Mouse (Mus musculus): ENCODE results near the gene Mtrr. TPM values are rescaled to one million over a fixed set of nuclear protein-coding genes. Genes with fewer than 3 reads are reported as not detected.

Gene Mtrr
- polyA plus RNA-seq, 1 experiment from 2014 or later, result 8.8 TPM

- TF ChIP-seq CTCF (IDR thresholded peaks at IDR 0.05; ENCODE audit: low read depth), result no peak
- TF ChIP-seq EP300 (optimal IDR thresholded peaks at IDR 0.05), result no peak
- 70% methylated on average over 6 of the region's 6 CpGs for WGBS
These were observed 21.1 kb upstream of the Mtrr start for GRCm38 (mm10) chr13:68603085-68603484.

GRCm38 (mm10) chr13:68601184-68601583 lies 19.2 kb upstream of the Mtrr start:
- no peak for DNase-seq (ENCODE audit: low spot score)

More at GRCm38 (mm10) chr13:68603085-68603484, 21.1 kb upstream of the Mtrr start:
- Histone ChIP-seq H3K9ac (ENCODE audit: low read length) (no peak overlapping the region), H3K9me3 (ENCODE audit: control insufficient read depth, low read length) (no peaks in the 10 kb centered on the region), H3K4me1 (replicated peaks; ENCODE audit: control insufficient read depth, insufficient read depth) (0 out of 2 replicates have a peak, but pooled peaks cover under 1% of the 10 kb centered on the region), H3K36me3 (ENCODE audit: control insufficient read depth, insufficient read depth, low read length) (no peaks in the 10 kb centered on the region), H3K27me3 (ENCODE audit: control insufficient read depth, insufficient read depth, low read length) (no peaks in the 10 kb centered on the region), H3K4me2 (replicated peaks; ENCODE audit: low read depth) (no peak overlapping the region), H3K27ac (replicated peaks) (no peak overlapping the region), H3K4me3 (ENCODE audit: low read depth, low read length) (no peak overlapping the region)
- ATAC-seq (ENCODE audit: low FRiP score, low TSS enrichment) (no peak), DNase-seq (ENCODE audit: low spot score) (no peak)

DNA sequence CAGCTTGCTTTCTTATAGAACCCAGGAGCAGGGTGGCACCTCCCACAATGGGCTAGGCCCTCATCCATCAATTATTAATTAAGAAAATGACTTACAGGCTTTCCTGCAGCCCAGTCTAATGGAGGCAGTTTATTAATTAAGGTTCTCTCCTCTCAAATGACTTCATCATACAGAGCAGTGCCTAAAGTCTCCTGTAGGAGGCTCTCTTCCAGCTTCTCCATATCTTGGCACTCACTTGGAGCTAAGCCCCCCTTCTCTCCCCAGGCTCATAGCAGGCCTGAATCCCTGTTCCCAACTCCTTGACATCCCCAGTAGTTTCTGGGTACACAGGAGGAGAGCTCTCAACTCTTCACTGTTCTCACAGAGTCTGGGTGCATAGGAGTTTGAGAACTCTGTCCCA lies 17.0 kb upstream of the Mtrr start:
- Histone ChIP-seq H3K9me3 (ENCODE audit: control insufficient read depth, low read length) (no peaks in the 10 kb centered on the region), H3K9ac (ENCODE audit: low read length) (no peak overlapping the region), H3K27me3 (ENCODE audit: control insufficient read depth, insufficient read depth, low read length) (no peaks in the 10 kb centered on the region), H3K4me2 (replicated peaks; ENCODE audit: low read depth) (no peak overlapping the region), H3K4me3 (ENCODE audit: low read depth, low read length) (no peak overlapping the region), H3K36me3 (ENCODE audit: control insufficient read depth, insufficient read depth, low read length) (no peaks in the 10 kb centered on the region), H3K27ac (replicated peaks) (no peak overlapping the region), H3K4me1 (replicated peaks; ENCODE audit: control insufficient read depth, insufficient read depth) (no peaks in the 10 kb centered on the region)
- DNase-seq (ENCODE audit: low spot score) (no peak), ATAC-seq (ENCODE audit: low FRiP score, low TSS enrichment) (no peak)
- peak; percentile 37 for TF ChIP-seq CTCF (IDR thresholded peaks at IDR 0.05; ENCODE audit: low read depth)
- TF ChIP-seq EP300 (optimal IDR thresholded peaks at IDR 0.05), result no peak

More at GRCm38 (mm10) chr13:68601184-68601583, 19.2 kb upstream of the Mtrr start:
- Histone ChIP-seq H3K4me2 (replicated peaks; ENCODE audit: low read depth) (no peak overlapping the region), H3K27me3 (ENCODE audit: control insufficient read depth, insufficient read depth, low read length) (no peaks in the 10 kb centered on the region), H3K27ac (replicated peaks) (no peak overlapping the region), H3K4me1 (replicated peaks; ENCODE audit: control insufficient read depth, insufficient read depth) (no peaks in the 10 kb centered on the region), H3K36me3 (ENCODE audit: control insufficient read depth, insufficient read depth, low read length) (no peaks in the 10 kb centered on the region), H3K4me3 (ENCODE audit: low read depth, low read length) (no peak overlapping the region), H3K9me3 (ENCODE audit: control insufficient read depth, low read length) (no peaks in the 10 kb centered on the region), H3K9ac (ENCODE audit: low read length) (no peak overlapping the region)
- ATAC-seq (ENCODE audit: low FRiP score, low TSS enrichment), result no peak; the same call in 1 of the 2 replicates
- 16% methylated on average over 6 of the region's 6 CpGs for WGBS
- TF ChIP-seq EP300 (optimal IDR thresholded peaks at IDR 0.05) (no peak), CTCF (IDR thresholded peaks at IDR 0.05; ENCODE audit: low read depth) (peak; percentile 77)

DNA sequence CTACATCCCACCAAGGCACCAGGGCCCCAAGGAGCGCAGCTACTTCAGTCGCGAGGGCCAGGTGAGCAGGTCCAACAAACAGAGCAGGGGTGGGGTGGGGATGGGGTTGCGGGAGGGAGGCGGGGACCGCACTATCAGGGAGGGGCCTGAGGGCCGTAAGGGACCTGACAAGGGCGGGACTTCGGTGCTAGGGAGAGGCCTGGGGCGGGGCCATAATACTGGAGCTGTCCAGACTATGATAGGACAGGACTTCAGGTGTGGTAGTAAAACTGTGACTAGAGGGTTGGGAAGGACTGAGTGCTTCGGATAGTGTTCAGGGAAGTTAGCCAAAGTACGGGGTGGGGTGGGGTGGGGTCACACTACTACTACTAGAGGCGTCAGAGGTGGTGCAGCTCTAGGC lies 15.7 kb upstream of the Mtrr start:
- Histone ChIP-seq H3K9me3 (ENCODE audit: control insufficient read depth, low read length) (no peaks in the 10 kb centered on the region), H3K4me3 (ENCODE audit: low read depth, low read length) (no peak overlapping the region), H3K9ac (ENCODE audit: low read length) (peak overlapping the region; percentile 8; the same call in 1 of the 2 replicates), H3K36me3 (ENCODE audit: control insufficient read depth, insufficient read depth, low read length) (peaks cover 2% of the 10 kb centered on the region; the same call in 1 of the 2 replicates), H3K27me3 (ENCODE audit: control insufficient read depth, insufficient read depth, low read length) (no peaks in the 10 kb centered on the region), H3K27ac (replicated peaks) (no peak overlapping the region), H3K4me2 (replicated peaks; ENCODE audit: low read depth) (peak overlapping the region; percentile 32; the same call in 1 of the 2 replicates), H3K4me1 (replicated peaks; ENCODE audit: control insufficient read depth, insufficient read depth) (no peaks in the 10 kb centered on the region)
- DNase-seq (ENCODE audit: low spot score) (peak; percentile 74), ATAC-seq (ENCODE audit: low FRiP score, low TSS enrichment) (peak; percentile 91)
- TF ChIP-seq CTCF (IDR thresholded peaks at IDR 0.05; ENCODE audit: low read depth) (no peak), EP300 (optimal IDR thresholded peaks at IDR 0.05) (no peak)
- 13% methylated on average over 13 of the region's 13 CpGs for WGBS

GRCm38 (mm10) chr13:68597199-68597598 lies 15.2 kb upstream of the Mtrr start, which contains the start of gene 1700001L19Rik:
Gene 1700001L19Rik (plus strand): TSS chr13:68597421.
- H3K9ac ChIP-seq (ENCODE audit: low read length), result peak within 1 kb of the TSS; percentile 8; the same call in 1 of the 2 replicates
- WGBS, result 11% methylated on average over 10 of the region's 10 CpGs
- H3K27ac ChIP-seq (replicated peaks), result no peak within 1 kb of the TSS
- H3K4me3 ChIP-seq (ENCODE audit: low read depth, low read length), result no peak within 1 kb of the TSS
- H3K36me3 ChIP-seq (ENCODE audit: control insufficient read depth, insufficient read depth, low read length), result peaks cover 6% of the 10 kb centered on the region; the same call in 1 of the 2 replicates
- no peaks in the 10 kb centered on the region for H3K27me3 ChIP-seq (ENCODE audit: control insufficient read depth, insufficient read depth, low read length)
- no peaks in the 10 kb centered on the region for H3K9me3 ChIP-seq (ENCODE audit: control insufficient read depth, low read length)
- ATAC-seq (ENCODE audit: low FRiP score, low TSS enrichment), result no peak
- no peaks in the 10 kb centered on the region for H3K4me1 ChIP-seq (replicated peaks; ENCODE audit: control insufficient read depth, insufficient read depth)
- no peak for DNase-seq (ENCODE audit: low spot score)
- peak within 1 kb of the TSS; percentile 32; the same call in 1 of the 2 replicates for H3K4me2 ChIP-seq (replicated peaks; ENCODE audit: low read depth)
- TF ChIP-seq CTCF (IDR thresholded peaks at IDR 0.05; ENCODE audit: low read depth) (no peak), EP300 (optimal IDR thresholded peaks at IDR 0.05) (no peak)

GRCm38 (mm10) chr13:68593797-68594196 lies 11.8 kb upstream of the Mtrr start:
- Histone ChIP-seq H3K9ac (ENCODE audit: low read length) (no peak overlapping the region), H3K27me3 (ENCODE audit: control insufficient read depth, insufficient read depth, low read length) (no peaks in the 10 kb centered on the region), H3K4me3 (ENCODE audit: low read depth, low read length) (no peak overlapping the region), H3K36me3 (ENCODE audit: control insufficient read depth, insufficient read depth, low read length) (peaks cover 15% of the 10 kb centered on the region; the same call in 1 of the 2 replicates), H3K4me2 (replicated peaks; ENCODE audit: low read depth) (no peak overlapping the region), H3K27ac (replicated peaks) (no peak overlapping the region), H3K9me3 (ENCODE audit: control insufficient read depth, low read length) (no peaks in the 10 kb centered on the region), H3K4me1 (replicated peaks; ENCODE audit: control insufficient read depth, insufficient read depth) (no peaks in the 10 kb centered on the region)
- WGBS, result 81% methylated on average over 1 of the region's 1 CpGs
- ATAC-seq (ENCODE audit: low FRiP score, low TSS enrichment) (no peak), DNase-seq (ENCODE audit: low spot score) (no peak)
- no peak for TF ChIP-seq EP300 (optimal IDR thresholded peaks at IDR 0.05)
- peak; percentile 67 for TF ChIP-seq CTCF (IDR thresholded peaks at IDR 0.05; ENCODE audit: low read depth)

Measured in stomach, postnatal 0 days (tissue).